Mouse (Mus musculus) inflammation-experienced regulatory T-cells, adult 16 weeks (primary cell): ENCODE results near the gene Zfp82. TPM values are rescaled to one million over a fixed set of nuclear protein-coding genes. Genes with fewer than 3 reads are reported as not detected.

Experiments used
- polyA plus RNA-seq: library from polyadenylated mRNA; unstranded; fragments of 100-300 nt; shearing (Covaris generic); gene quantifications from one replicate; pipeline ENCODE4 v1.2.1, GENCODE M21; 2017

Zfp82 gene
- 16.4 TPM for polyA plus RNA-seq

DNA sequence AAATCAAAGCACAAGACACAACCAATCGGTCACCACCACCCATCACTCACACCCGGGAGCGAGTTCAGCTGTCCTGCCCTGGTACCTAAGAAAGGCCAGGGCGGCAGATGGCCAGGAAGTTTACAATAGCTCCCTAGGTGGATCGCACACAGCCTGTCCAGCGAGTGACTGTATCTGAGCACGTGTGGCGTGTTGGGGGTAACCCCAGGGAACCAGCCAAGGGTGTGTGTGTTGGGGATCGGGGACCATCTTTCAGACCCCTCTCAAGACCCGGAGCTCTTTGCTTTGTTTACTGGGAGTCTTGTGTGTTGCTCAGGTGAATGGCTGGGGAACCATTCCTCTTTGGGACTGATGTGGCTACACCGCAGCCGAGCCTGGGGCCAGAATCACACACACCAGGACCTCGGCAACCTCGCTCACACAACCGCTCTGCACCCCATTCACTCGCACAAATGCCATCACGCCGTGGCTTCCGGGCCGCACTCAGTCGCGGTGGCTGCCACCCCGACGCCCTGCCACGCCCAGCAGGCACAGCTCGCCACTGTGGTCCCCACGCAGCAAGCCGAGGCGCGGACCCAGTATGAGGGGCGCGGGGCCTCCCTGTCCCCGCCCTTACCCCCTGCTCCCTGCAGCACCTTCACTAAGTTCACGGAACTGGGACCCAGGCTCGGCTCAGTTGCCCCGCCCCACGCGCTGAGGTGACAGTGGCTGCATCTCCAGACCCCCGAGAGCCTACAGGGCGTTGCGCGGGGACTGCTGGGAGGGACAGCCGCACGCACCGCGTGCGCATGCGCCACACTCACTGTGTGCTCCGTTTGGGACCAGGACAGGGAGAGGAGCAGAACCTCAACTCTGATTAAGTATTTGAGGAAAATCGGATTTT is at the start of gene Zfp82:
Gene Zfp82 (minus strand): TSS at position 755 of the 883 bp plus-strand sequence.

DNA sequence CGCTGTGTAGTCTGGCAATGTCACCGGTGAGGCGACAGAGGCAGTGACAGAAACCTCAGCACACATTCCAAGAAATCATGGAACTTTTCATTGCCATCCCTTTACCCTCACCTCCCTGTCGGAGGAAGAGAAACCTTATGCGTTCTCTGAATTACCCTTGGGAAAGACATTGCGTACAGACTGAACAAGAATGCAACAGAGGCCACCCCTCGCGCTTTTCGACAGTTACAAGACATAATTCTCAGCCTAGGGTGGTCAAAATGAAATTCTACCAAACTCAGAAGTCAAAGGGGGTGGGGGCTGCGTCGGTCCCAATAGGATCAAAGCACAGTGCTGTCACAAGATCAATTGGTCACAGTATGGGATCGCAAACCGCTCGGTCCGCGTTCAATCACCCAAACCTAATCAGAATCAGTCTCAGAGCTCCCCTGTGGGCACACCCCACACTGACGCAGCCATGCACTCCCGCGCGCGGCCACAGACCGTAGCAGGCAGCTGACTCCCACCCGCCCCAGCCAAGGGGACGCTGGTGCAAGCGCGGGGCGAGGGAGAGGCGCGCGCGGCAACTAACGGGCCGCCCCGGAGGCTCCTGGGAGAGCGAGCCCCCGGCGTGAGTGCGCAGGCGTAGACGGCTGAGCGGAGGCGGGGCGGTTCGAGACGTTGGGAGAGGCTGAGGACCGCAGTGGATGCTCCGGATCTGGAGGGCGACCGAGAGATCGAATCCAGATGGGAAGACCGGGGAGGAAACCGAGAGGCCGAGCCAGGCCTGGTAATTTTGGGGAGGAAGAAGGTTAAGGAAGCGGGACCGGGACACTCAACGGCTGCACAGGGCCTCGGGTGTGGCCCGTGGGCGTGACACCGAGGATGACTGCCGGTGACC is 48.8 kb upstream of the Zfp82 start, which contains the start of gene Zfp382:
Gene Zfp382 (plus strand): TSS at position 635 of the 880 bp plus-strand sequence.

DNA sequence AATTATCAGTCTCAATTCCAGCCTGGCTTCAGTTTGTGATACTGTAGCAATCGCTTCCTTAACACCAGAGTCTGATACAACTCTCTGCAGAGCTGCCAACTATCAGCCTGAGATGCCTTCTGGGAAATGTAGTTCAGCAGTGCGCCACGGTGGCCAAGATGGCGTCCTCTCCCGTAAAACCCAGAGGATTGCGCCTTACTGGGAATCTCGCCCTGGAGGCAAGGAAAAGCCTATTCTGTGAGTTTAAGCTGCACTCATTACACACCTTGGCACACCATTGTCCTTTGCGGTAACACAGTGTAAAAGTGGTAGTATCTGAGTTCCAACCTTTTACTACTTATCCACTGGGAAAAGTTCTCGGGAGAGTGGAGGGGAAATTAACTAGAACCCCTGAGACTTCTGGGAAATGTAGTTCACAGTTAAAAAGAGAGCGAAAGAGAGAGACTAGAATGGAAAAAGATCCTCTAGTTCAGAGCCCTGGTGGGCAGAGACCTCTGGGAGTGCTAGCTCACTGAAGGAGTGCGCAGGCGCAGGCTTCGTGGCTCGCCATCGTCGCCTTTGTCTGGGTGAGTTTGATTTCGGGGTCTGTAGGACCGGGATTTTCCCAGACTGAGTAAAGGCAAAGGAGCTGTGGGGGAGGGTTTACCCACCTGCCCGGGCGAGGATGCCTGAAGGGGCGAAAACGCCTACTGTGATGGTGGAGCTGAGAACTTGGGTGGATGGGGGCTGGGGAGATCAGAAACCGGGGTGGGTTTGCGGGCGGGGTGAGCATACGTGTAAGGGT is 22.1 kb upstream of the Zfp82 start, which contains the start of gene Zfp260:
Gene Zfp260 (plus strand): TSS at position 132 of the 784 bp plus-strand sequence.

DNA sequence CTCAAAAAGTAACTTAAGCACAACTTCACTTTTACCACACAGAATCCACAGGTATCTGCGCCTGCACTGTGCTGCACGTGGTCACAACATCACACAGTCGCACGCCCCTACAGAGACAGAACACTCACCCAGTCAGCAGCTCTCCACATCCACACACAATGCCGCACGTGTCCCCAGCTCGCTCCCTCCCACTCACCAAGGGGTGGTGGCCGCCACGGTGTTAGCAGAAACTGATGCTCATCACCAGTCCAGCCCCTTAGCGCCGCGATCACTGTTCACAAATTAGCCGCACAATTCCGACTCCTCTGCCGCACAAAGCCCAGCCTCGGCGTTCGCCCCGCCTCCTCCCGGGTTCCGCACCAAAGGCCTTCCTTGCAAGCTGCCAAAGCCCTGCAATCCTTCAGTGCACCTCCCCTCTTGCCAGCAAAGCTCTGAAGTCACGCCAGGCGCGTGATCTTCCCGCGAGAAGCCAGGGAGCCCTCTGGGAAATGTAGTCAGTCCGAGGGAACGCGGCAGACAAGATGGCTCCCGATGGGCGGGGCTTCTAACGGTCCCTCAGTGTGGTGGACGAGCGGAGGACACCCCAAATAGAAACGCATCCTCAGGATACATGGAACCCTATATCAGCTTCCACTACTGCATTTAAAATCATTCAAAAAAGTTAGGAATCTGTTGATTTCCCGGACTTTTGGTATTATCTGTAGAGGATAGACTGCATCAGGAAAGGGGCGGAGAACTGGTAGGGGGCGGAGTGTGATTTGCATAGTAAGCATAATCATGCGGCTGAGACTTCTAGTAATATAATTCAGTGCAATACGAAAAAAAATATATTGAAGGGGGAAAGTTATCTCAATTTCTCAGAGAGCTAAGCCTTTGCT is 17.6 kb upstream of the Zfp82 start, which contains the start of the genes Gm26920 and Zfp566:
Gene Gm26920 (minus strand): TSS at position 319 of the 878 bp plus-strand sequence.
Gene Zfp566 (minus strand): TSS at position 436 of the 878 bp plus-strand sequence.

DNA sequence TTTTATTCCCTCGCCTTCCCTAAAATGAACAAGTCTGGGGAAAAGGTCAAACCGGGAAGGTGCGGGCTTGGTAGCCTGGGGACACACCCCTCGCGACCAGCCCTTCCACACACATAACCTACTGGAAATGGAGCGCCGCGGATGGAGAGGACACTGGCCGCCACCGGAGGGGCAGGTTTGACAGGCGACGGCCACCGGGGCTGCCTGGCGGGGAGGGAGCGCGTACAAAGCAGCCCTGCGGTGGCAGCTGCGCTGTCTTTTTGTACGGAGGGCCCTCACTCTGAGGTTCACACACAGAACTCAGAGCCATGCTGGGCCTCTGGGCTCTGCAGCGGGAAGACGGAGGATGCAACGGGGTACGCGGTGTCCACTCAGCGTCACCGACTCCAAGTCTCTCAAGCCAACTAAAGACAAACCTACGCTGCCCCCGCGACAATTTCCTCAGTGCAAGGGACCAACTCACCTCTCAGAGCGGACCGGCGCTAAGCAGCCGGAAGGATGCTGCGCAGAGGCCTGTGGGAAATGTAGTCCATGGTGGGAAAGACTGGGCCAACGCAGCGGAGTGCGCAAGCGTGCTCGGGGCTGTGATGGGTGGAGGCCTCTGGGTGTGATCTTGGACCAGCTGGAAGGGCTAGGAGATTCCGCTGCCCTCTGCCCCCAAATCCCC is 21.7 kb downstream of the Zfp82 start, which contains the start of gene Zfp14:
Gene Zfp14 (minus strand): TSS at position 499 of the 667 bp plus-strand sequence.

Other genes with a start within 250 kb of the Zfp82 start
- 7.7 TPM for gene Zfp940, start 219.2 kb downstream of the Zfp82 start, polyA plus RNA-seq
- gene Zfp420, start 212.9 kb downstream of the Zfp82 start, polyA plus RNA-seq = 11.8 TPM
- 7.9 TPM for gene Zfp27, start 166.3 kb downstream of the Zfp82 start, polyA plus RNA-seq
- 0.91 TPM for gene Zfp383, start 164.7 kb downstream of the Zfp82 start, polyA plus RNA-seq
- gene Zfp74, start 118.8 kb downstream of the Zfp82 start, polyA plus RNA-seq = 11.4 TPM
- 6.7 TPM for gene Zfp568, start 88.9 kb downstream of the Zfp82 start, polyA plus RNA-seq
- 8.0 TPM for gene Zfp14, start 21.5 kb downstream of the Zfp82 start, polyA plus RNA-seq
- gene Gm26920, start 17.5 kb upstream of the Zfp82 start, polyA plus RNA-seq = 1.2 TPM
- gene Zfp566, start 17.6 kb upstream of the Zfp82 start, polyA plus RNA-seq = 11.9 TPM
- 111 TPM for gene Zfp260, start 21.9 kb upstream of the Zfp82 start, polyA plus RNA-seq
- gene Zfp382, start 49.0 kb upstream of the Zfp82 start, polyA plus RNA-seq = 22.3 TPM
- 35.9 TPM for gene Zfp146, start 96.8 kb upstream of the Zfp82 start, polyA plus RNA-seq
- gene Cox7a1, start 111.2 kb upstream of the Zfp82 start, polyA plus RNA-seq = 1.4 TPM
- gene Capns1, start 125.9 kb upstream of the Zfp82 start, polyA plus RNA-seq = 70.0 TPM
- 55.8 TPM for gene Polr2i, start 159.0 kb upstream of the Zfp82 start, polyA plus RNA-seq
- 123 TPM for gene Tbcb, start 159.4 kb upstream of the Zfp82 start, polyA plus RNA-seq
- not detected for gene Ovol3, start 162.8 kb upstream of the Zfp82 start, polyA plus RNA-seq
- 0.66 TPM for gene Thap8, start 207.2 kb upstream of the Zfp82 start, polyA plus RNA-seq
- 7.5 TPM for gene Wdr62, start 207.5 kb upstream of the Zfp82 start, polyA plus RNA-seq
- 9.6 TPM for gene Clip3, start 218.8 kb upstream of the Zfp82 start, polyA plus RNA-seq
- 178 TPM for gene Alkbh6, start 235.8 kb upstream of the Zfp82 start, polyA plus RNA-seq
- 18.4 TPM for gene Syne4, start 241.9 kb upstream of the Zfp82 start, polyA plus RNA-seq
- gene E130208F15Rik, start 248.8 kb upstream of the Zfp82 start, polyA plus RNA-seq = not detected